Mouse (Mus musculus): Measurements from ENCODE around the gene Opa3. TPM values are rescaled to one million over a fixed set of nuclear protein-coding genes. Genes with fewer than 3 reads are reported as not detected.
A peak's percentile ranks its signal among the peaks of the same experiment; 100 is the strongest.

The Opa3 gene
- polyA plus RNA-seq, 1 experiment from 2014 or later, result 28.4 TPM

GRCm38 (mm10) chr7:19304501-19305412, 76.6 kb downstream of the Opa3 start:
- WGBS, result 3% methylated on average over 48 of the region's 48 CpGs
- H3K4me1 ChIP-seq, result peaks cover 49% of the 10 kb centered on the region
- ATAC-seq (ENCODE audit: insufficient number of reproducible peaks, low FRiP score, low TSS enrichment, low read depth), result no peak

GRCm38 (mm10) chr7:19305413-19305735, 77.2 kb downstream of the Opa3 start:
- H3K27me3 ChIP-seq, result peaks cover 65% of the 10 kb centered on the region
- H3K27ac ChIP-seq, result no peak overlapping the region
- H3K9me3 ChIP-seq, result no peaks in the 10 kb centered on the region
- WGBS, result 10% methylated on average over 6 of the region's 6 CpGs
- H3K4me1 ChIP-seq, result peaks cover 48% of the 10 kb centered on the region
- no peak for ATAC-seq (ENCODE audit: insufficient number of reproducible peaks, low FRiP score, low TSS enrichment, low read depth)
- no peak overlapping the region for H3K4me2 ChIP-seq
- H3K9ac ChIP-seq, result no peak overlapping the region
- H3K4me3 ChIP-seq, result no peak overlapping the region
- H3K36me3 ChIP-seq, result no peaks in the 10 kb centered on the region

More at GRCm38 (mm10) chr7:19304501-19305412, 76.6 kb downstream of the Opa3 start:
- Histone ChIP-seq H3K27ac (no peak overlapping the region), H3K4me3 (peak overlapping the region; percentile 33), H3K36me3 (no peaks in the 10 kb centered on the region), H3K4me2 (peak overlapping the region; percentile 52), H3K9me3 (no peaks in the 10 kb centered on the region), H3K27me3 (peaks cover 65% of the 10 kb centered on the region), H3K9ac (0 out of 2 replicates have a peak overlapping the region, but pooled peaks have one; percentile 17)

MicroRNAs within 50 kb of the gene (microRNA counts, 519-probe panel; counts per million panel counts)
- 1,268 counts per million, percentile 10 among the panel's probes with 10 or more counts for microRNA mmu-miR-330

Small RNA genes within 50 kb of the gene (microRNA-seq; reads per million reads assigned to microRNA genes)
- 185 reads per million, percentile 57 among the genes with 10 or more reads in this experiment for gene Mir330

Other genes with a start within 250 kb of the Opa3 start
- gene Nanos2, start 240.9 kb upstream of the Opa3 start, polyA plus RNA-seq (2015; fragmentation: Nextera tagmentation; extraction: Ambion mirVana), result not detected in 2 replicates
- 5.2 and 5.3 TPM in 2 replicates for gene Mypop, start 237.1 kb upstream of the Opa3 start, polyA plus RNA-seq (2015; fragmentation: Nextera tagmentation; extraction: Ambion mirVana)
- 24.0 and 26.1 TPM in 2 replicates for gene Irf2bp1, start 224.3 kb upstream of the Opa3 start, polyA plus RNA-seq (2015; fragmentation: Nextera tagmentation; extraction: Ambion mirVana)
- gene Foxa3, start 204.8 kb upstream of the Opa3 start, polyA plus RNA-seq (2015; fragmentation: Nextera tagmentation; extraction: Ambion mirVana), result 3.8 and 3.9 TPM in 2 replicates
- 28.8 and 32.7 TPM in 2 replicates for gene Sympk, start 204.0 kb upstream of the Opa3 start, polyA plus RNA-seq (2015; fragmentation: Nextera tagmentation; extraction: Ambion mirVana)
- gene Rsph6a, start 173.6 kb upstream of the Opa3 start, polyA plus RNA-seq (2015; fragmentation: Nextera tagmentation; extraction: Ambion mirVana), result not detected in 2 replicates
- 15.0 and 15.5 TPM in 2 replicates for gene Dmwd, start 152.1 kb upstream of the Opa3 start, polyA plus RNA-seq (2015; fragmentation: Nextera tagmentation; extraction: Ambion mirVana)
- gene Dmpk, start 144.5 kb upstream of the Opa3 start, polyA plus RNA-seq (2015; fragmentation: Nextera tagmentation; extraction: Ambion mirVana), result 32.5 and 64.0 TPM in 2 replicates
- 11.5 and 13.5 TPM in 2 replicates for gene Six5, start 133.7 kb upstream of the Opa3 start, polyA plus RNA-seq (2015; fragmentation: Nextera tagmentation; extraction: Ambion mirVana)
- gene Gm4969, start 110.0 kb upstream of the Opa3 start, polyA plus RNA-seq (2015; fragmentation: Nextera tagmentation; extraction: Ambion mirVana), result 2.4 and 2.6 TPM in 2 replicates
- 16.1 and 16.9 TPM in 2 replicates for gene Fbxo46, start 108.5 kb upstream of the Opa3 start, polyA plus RNA-seq (2015; fragmentation: Nextera tagmentation; extraction: Ambion mirVana)
- 13.7 and 13.8 TPM in 2 replicates for gene Qpctl, start 79.0 kb upstream of the Opa3 start, polyA plus RNA-seq (2015; fragmentation: Nextera tagmentation; extraction: Ambion mirVana)
- gene Snrpd2, start 78.6 kb upstream of the Opa3 start, polyA plus RNA-seq (2015; fragmentation: Nextera tagmentation; extraction: Ambion mirVana), result 124 and 130 TPM in 2 replicates
- 1.0 and 1.2 TPM in 2 replicates for gene Gipr, start 62.2 kb upstream of the Opa3 start, polyA plus RNA-seq (2015; fragmentation: Nextera tagmentation; extraction: Ambion mirVana)
- 8.7 and 12.8 TPM in 2 replicates for gene Eml2, start 51.9 kb upstream of the Opa3 start, polyA plus RNA-seq (2015; fragmentation: Nextera tagmentation; extraction: Ambion mirVana)
- 2.4 and 3.0 TPM in 2 replicates for gene Gpr4, start 15.8 kb upstream of the Opa3 start, polyA plus RNA-seq (2015; fragmentation: Nextera tagmentation; extraction: Ambion mirVana)
- 73.8 and 84.0 TPM in 2 replicates for gene Vasp, start 43.5 kb downstream of the Opa3 start, polyA plus RNA-seq (2015; fragmentation: Nextera tagmentation; extraction: Ambion mirVana)
- gene Ppm1n, start 51.7 kb downstream of the Opa3 start, polyA plus RNA-seq (2015; fragmentation: Nextera tagmentation; extraction: Ambion mirVana), result 0.16 and 0.19 TPM in 2 replicates
- 21.4 and 48.2 TPM in 2 replicates for gene Rtn2, start 54.3 kb downstream of the Opa3 start, polyA plus RNA-seq (2015; fragmentation: Nextera tagmentation; extraction: Ambion mirVana)
- 0.29 and 0.41 TPM in 2 replicates for gene Fosb, start 81.7 kb downstream of the Opa3 start, polyA plus RNA-seq (2015; fragmentation: Nextera tagmentation; extraction: Ambion mirVana)
- gene Ercc1, start 116.4 kb downstream of the Opa3 start, polyA plus RNA-seq (2015; fragmentation: Nextera tagmentation; extraction: Ambion mirVana), result 75.7 and 75.9 TPM in 2 replicates
- 32.9 and 34.2 TPM in 2 replicates for gene Cd3eap, start 131.1 kb downstream of the Opa3 start, polyA plus RNA-seq (2015; fragmentation: Nextera tagmentation; extraction: Ambion mirVana)
- 20.0 and 24.8 TPM in 2 replicates for gene Ppp1r13l, start 131.4 kb downstream of the Opa3 start, polyA plus RNA-seq (2015; fragmentation: Nextera tagmentation; extraction: Ambion mirVana)
- gene Ercc2, start 153.7 kb downstream of the Opa3 start, polyA plus RNA-seq (2015; fragmentation: Nextera tagmentation; extraction: Ambion mirVana), result 14.0 and 14.9 TPM in 2 replicates
- gene Klc3, start 175.8 kb downstream of the Opa3 start, polyA plus RNA-seq (2015; fragmentation: Nextera tagmentation; extraction: Ambion mirVana), result 37.5 and 37.6 TPM in 2 replicates
- 139 and 815 TPM in 2 replicates for gene Ckm, start 176.4 kb downstream of the Opa3 start, polyA plus RNA-seq (2015; fragmentation: Nextera tagmentation; extraction: Ambion mirVana)
- 8.2 and 9.3 TPM in 2 replicates for gene Mark4, start 230.5 kb downstream of the Opa3 start, polyA plus RNA-seq (2015; fragmentation: Nextera tagmentation; extraction: Ambion mirVana)
- 1.4 and 1.6 TPM in 2 replicates for gene Exoc3l2, start 235.0 kb downstream of the Opa3 start, polyA plus RNA-seq (2015; fragmentation: Nextera tagmentation; extraction: Ambion mirVana)

Measured in limb, embryonic 15.5 days (tissue).